Mouse (Mus musculus): ENCODE measurements around the gene Trpm2. TPM values are rescaled to one million over a fixed set of nuclear protein-coding genes. Genes with fewer than 3 reads are reported as not detected.
A peak's percentile ranks its signal among the peaks of the same experiment; 100 is the strongest.
"Not testable (repeated sequence)": the region's sequence is repeated elsewhere in the genome, so short reads cannot be mapped to it uniquely, and the experiment has no call there.

The Trpm2 gene
- polyA plus RNA-seq, 1 experiment: 21.0 TPM

DNA sequence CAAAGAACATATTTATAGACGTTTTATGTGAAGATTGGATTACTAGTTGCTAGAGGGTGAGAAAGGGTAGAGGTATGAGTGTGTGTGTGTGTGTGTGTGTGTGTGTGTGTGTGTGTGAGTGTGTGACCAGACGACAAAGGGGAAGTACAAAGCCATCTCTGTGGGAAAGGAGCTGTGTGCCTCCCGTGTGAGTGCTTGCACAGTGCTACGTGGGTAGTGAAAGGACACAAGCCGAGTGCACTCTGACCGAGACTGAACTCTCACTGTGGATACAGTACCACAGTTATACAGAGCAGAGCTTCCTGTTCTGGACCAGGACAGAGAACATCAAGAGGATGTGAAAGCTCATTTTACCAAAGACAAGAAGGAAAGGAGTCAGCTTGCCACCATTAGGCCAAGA is 6.4 kb downstream of the Trpm2 start:
- H3K4me3 ChIP-seq (ENCODE audit: control insufficient read depth, insufficient read depth, low read length): no peak overlapping the region
- DNase-seq: no peak
- H3K27ac ChIP-seq (ENCODE audit: control insufficient read depth, insufficient read depth, low read length): no peak overlapping the region
- H3K27me3 ChIP-seq (ENCODE audit: control insufficient read depth, insufficient read depth, low read length): no peaks in the 10 kb centered on the region
- H3K36me3 ChIP-seq (ENCODE audit: control insufficient read depth, insufficient read depth, low read length): no peaks in the 10 kb centered on the region
- TF ChIP-seq CTCF (IDR thresholded peaks at IDR 0.05; ENCODE audit: borderline replicate concordance, control insufficient read depth, extremely low read depth, insufficient read depth, low read length, poor library complexity) (no peak), POLR2A (IDR thresholded peaks at IDR 0.05; ENCODE audit: control insufficient read depth, extremely low read depth, insufficient read depth, low read length, poor library complexity) (no peak)
- WGBS: 23% methylated on average over 6 of the region's 6 CpGs
- H3K4me1 ChIP-seq (replicated peaks; ENCODE audit: control insufficient read depth, insufficient read depth, low read length): no peaks in the 10 kb centered on the region

DNA sequence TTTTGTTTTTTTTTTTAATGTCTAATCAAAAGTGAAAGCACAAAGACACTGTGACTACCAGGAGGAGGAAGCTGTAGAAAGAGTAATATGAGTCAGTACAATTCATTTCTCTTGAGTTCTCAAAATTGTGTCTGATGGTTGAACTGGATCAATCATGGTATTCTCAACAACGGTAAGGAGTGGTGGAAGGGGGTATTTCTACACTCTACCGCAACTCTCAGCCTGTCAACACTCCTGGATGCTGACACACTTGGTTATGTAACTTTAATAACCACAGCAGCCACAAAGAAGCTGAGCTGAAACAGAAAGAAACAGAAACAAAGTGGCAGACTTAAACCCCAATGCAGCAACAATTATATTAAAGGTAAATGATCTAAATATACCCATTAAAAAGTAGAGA is 7.6 kb downstream of the Trpm2 start:
- Histone ChIP-seq H3K4me1 (replicated peaks; ENCODE audit: control insufficient read depth, insufficient read depth, low read length) (no peaks in the 10 kb centered on the region), H3K4me3 (ENCODE audit: control insufficient read depth, insufficient read depth, low read length) (no peak overlapping the region), H3K27me3 (ENCODE audit: control insufficient read depth, insufficient read depth, low read length) (no peaks in the 10 kb centered on the region), H3K27ac (ENCODE audit: control insufficient read depth, insufficient read depth, low read length) (no peak overlapping the region), H3K36me3 (ENCODE audit: control insufficient read depth, insufficient read depth, low read length) (no peaks in the 10 kb centered on the region)
- DNase-seq: no peak
- no peak for TF ChIP-seq CTCF (IDR thresholded peaks at IDR 0.05; ENCODE audit: borderline replicate concordance, control insufficient read depth, extremely low read depth, insufficient read depth, low read length, poor library complexity)
- no peak for TF ChIP-seq POLR2A (IDR thresholded peaks at IDR 0.05; ENCODE audit: control insufficient read depth, extremely low read depth, insufficient read depth, low read length, poor library complexity)
- WGBS: 10% methylated on average over 2 of the region's 2 CpGs

DNA sequence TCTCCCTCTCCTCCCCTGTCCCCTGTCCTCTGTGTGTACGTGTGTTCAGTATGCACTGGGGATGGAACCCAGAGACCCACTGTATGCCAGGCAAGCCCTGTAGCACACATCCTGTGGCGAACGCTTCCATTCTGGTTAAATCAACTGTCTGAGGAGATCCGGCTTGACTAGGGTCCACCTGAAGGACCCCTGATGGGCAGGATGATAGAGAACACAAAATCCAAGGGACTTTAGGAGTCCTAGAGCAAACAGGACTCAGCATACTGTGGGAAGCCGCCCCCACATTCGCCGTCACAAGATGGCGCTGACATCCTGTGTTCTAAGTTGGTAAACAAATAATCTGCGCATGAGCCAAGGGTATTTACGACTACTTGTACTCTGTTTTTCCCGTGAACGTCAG is 19.9 kb downstream of the Trpm2 start:
- not testable (repeated sequence) for H3K27me3 ChIP-seq (ENCODE audit: control insufficient read depth, insufficient read depth, low read length); H3K4me1 ChIP-seq (replicated peaks; ENCODE audit: control insufficient read depth, insufficient read depth, low read length); H3K4me3 ChIP-seq (ENCODE audit: control insufficient read depth, insufficient read depth, low read length); DNase-seq; H3K27ac ChIP-seq (ENCODE audit: control insufficient read depth, insufficient read depth, low read length); H3K36me3 ChIP-seq (ENCODE audit: control insufficient read depth, insufficient read depth, low read length)
- WGBS: 95% methylated on average over 10 of the region's 12 CpGs

DNA sequence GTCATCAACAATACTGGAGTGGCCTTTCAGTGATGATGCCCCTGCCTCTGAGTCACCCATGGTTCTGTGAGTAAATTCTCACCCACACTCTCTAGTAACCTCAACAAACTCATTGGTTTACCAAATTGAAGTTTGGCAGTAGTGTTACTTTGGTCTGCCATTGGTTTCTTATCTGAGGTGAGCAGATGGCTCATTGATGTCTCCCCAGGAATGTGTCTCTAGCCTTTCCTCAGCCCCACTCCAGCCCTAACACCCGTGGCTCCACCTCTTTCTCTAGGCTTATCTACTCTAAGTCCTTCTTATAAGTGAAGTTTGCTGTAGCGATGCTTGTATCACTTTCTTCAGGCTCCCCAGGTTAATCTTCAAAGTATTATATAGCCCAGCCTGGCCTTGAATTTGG is 30.7 kb downstream of the Trpm2 start:
- Histone ChIP-seq H3K4me3 (ENCODE audit: control insufficient read depth, insufficient read depth, low read length) (no peak overlapping the region), H3K27ac (ENCODE audit: control insufficient read depth, insufficient read depth, low read length) (no peak overlapping the region), H3K4me1 (replicated peaks; ENCODE audit: control insufficient read depth, insufficient read depth, low read length) (no peaks in the 10 kb centered on the region), H3K27me3 (ENCODE audit: control insufficient read depth, insufficient read depth, low read length) (no peaks in the 10 kb centered on the region), H3K36me3 (ENCODE audit: control insufficient read depth, insufficient read depth, low read length) (no peaks in the 10 kb centered on the region)
- no peak for DNase-seq
- TF ChIP-seq CTCF (IDR thresholded peaks at IDR 0.05; ENCODE audit: borderline replicate concordance, control insufficient read depth, extremely low read depth, insufficient read depth, low read length, poor library complexity) (no peak), POLR2A (IDR thresholded peaks at IDR 0.05; ENCODE audit: control insufficient read depth, extremely low read depth, insufficient read depth, low read length, poor library complexity) (no peak)
- 90% methylated on average over 2 of the region's 2 CpGs for WGBS

DNA sequence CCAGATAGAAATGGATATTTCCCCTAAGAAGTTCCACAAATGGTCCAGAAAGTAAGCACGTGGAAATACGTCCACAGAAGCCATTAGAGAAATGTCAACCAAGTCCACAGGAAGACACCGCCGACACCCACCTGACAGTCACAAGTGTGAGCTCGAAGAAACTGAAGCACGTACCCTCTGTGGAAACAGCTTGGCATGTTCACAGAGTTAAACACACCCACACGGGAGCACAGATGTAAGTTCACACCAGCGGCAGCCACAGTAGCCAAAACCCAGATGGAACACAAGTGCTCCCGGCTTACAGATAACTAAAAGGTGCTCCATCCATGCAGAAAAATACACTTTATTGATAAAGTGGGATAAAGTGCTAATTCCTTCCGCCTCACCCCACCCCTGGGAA is 43.0 kb downstream of the Trpm2 start:
- TF ChIP-seq POLR2A (IDR thresholded peaks at IDR 0.05; ENCODE audit: control insufficient read depth, extremely low read depth, insufficient read depth, low read length, poor library complexity): no peak
- TF ChIP-seq CTCF (IDR thresholded peaks at IDR 0.05; ENCODE audit: borderline replicate concordance, control insufficient read depth, extremely low read depth, insufficient read depth, low read length, poor library complexity): no peak
- Histone ChIP-seq H3K4me1 (replicated peaks; ENCODE audit: control insufficient read depth, insufficient read depth, low read length) (no peaks in the 10 kb centered on the region), H3K27me3 (ENCODE audit: control insufficient read depth, insufficient read depth, low read length) (no peaks in the 10 kb centered on the region), H3K27ac (ENCODE audit: control insufficient read depth, insufficient read depth, low read length) (no peak overlapping the region), H3K36me3 (ENCODE audit: control insufficient read depth, insufficient read depth, low read length) (no peaks in the 10 kb centered on the region), H3K4me3 (ENCODE audit: control insufficient read depth, insufficient read depth, low read length) (no peak overlapping the region)
- WGBS: 89% methylated on average over 10 of the region's 10 CpGs
- DNase-seq: no peak

DNA sequence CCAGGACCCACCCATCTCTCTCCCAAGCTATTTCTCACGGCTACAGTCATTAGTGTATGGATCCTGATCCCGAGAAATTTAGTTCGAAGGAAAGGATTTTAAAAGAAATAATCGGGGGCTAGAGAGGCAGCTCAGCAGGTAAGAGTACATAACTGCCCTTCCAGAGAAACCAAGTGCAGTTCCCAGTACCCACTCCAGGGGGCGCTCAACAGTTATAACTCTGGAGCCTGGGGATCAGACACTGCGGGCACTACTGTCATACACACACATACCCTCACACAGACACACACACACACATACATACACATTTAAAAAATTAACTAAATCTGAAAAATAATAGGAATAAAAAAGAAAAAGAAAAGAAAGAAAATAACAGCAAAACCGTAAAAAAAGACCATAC is 44.2 kb downstream of the Trpm2 start:
- TF ChIP-seq CTCF (IDR thresholded peaks at IDR 0.05; ENCODE audit: borderline replicate concordance, control insufficient read depth, extremely low read depth, insufficient read depth, low read length, poor library complexity) (no peak), POLR2A (IDR thresholded peaks at IDR 0.05; ENCODE audit: control insufficient read depth, extremely low read depth, insufficient read depth, low read length, poor library complexity) (no peak)
- H3K27ac ChIP-seq (ENCODE audit: control insufficient read depth, insufficient read depth, low read length): no peak overlapping the region
- no peaks in the 10 kb centered on the region for H3K4me1 ChIP-seq (replicated peaks; ENCODE audit: control insufficient read depth, insufficient read depth, low read length)
- 27% methylated on average over 7 of the region's 7 CpGs for WGBS
- peak; percentile 74 for DNase-seq
- H3K27me3 ChIP-seq (ENCODE audit: control insufficient read depth, insufficient read depth, low read length): no peaks in the 10 kb centered on the region
- H3K4me3 ChIP-seq (ENCODE audit: control insufficient read depth, insufficient read depth, low read length): no peak overlapping the region
- H3K36me3 ChIP-seq (ENCODE audit: control insufficient read depth, insufficient read depth, low read length): no peaks in the 10 kb centered on the region

DNA sequence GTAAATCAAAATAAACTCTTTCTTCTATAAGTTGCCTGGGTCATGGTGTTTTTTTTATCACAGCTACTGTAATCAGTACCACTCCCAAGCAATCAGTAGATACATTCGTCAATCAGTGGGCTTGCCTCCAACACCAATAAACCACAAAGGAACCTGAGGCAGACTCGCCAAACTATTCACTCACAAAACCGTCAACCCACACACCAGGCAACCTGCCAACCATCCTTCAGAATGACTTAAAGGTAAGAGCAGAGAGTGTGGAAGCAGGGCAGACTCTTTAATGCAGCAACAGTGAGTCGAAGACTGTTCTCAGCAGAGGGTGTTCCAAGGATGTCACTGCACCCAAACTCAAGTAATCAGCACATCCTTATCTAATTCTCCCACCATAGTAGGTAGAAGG is 47.7 kb downstream of the Trpm2 start:
- H3K27ac ChIP-seq (ENCODE audit: control insufficient read depth, insufficient read depth, low read length): no peak overlapping the region
- no peaks in the 10 kb centered on the region for H3K36me3 ChIP-seq (ENCODE audit: control insufficient read depth, insufficient read depth, low read length)
- no peaks in the 10 kb centered on the region for H3K27me3 ChIP-seq (ENCODE audit: control insufficient read depth, insufficient read depth, low read length)
- no peak for DNase-seq
- WGBS: 28% methylated on average over 4 of the region's 4 CpGs
- no peak overlapping the region for H3K4me3 ChIP-seq (ENCODE audit: control insufficient read depth, insufficient read depth, low read length)
- no peaks in the 10 kb centered on the region for H3K4me1 ChIP-seq (replicated peaks; ENCODE audit: control insufficient read depth, insufficient read depth, low read length)
- TF ChIP-seq CTCF (IDR thresholded peaks at IDR 0.05; ENCODE audit: borderline replicate concordance, control insufficient read depth, extremely low read depth, insufficient read depth, low read length, poor library complexity) (no peak), POLR2A (IDR thresholded peaks at IDR 0.05; ENCODE audit: control insufficient read depth, extremely low read depth, insufficient read depth, low read length, poor library complexity) (no peak)

Data from thymus, adult 2 months (tissue).